ENCODE assay signal across 13 mouse cellular contexts in the genomic region with DNA sequence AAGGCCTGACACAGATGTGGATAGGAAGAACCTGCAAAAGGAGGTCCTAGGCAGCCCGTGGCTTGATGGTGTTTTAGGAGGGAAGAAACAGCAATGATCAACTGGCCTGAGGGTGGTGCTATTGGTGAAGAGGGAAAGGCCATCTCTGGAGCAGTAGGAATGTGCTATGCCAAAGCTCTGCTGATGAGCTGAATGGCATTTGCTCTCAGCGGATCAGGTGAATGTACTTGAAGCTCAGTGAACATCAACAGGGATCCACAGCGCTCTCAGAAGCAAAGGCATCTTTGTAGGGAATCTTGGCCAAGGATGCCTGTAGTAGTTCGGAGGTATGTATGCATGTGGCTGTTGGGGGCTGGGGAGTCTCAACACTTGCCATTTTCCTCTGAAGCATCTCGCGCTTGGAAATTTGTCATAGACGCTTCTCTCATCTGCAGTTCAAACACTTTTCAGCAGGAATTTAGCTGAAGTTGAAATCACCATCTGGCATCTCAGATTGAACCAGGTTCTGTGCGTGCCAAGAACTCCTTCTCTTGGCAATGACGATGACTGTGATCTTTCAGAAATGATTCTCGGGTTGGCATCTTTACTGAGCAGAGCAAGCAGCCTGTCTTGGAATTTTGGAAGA. TPM values are rescaled to one million over a fixed set of nuclear protein-coding genes. Genes with fewer than 3 reads are reported as not detected.
DNase-seq lines count a peak whose midpoint lies in the region; ATAC-seq and TF ChIP-seq lines count a peak whose summit lies in the region.
"Had no signal": no experiment of that assay in that cellular context is flagged by ENCODE, and none has a peak within 500 bp of the region (broad histone marks: within the 10 kb centered on the region; RNA-seq: fewer than 3 reads in every experiment).

No protein-coding gene starts in this region.

- H3K27ac ChIP-seq in kidney, adult 2 months (ENCODE audit: insufficient read depth, low read depth, low read length): no peak overlapping the region
- H3K27ac ChIP-seq in neural tube, embryonic 15.5 days (replicated peaks): no peak overlapping the region
- H3K27ac ChIP-seq: limb, embryonic 10.5 days had no signal

- no peaks in the 10 kb centered on the region for H3K4me1 ChIP-seq in kidney, adult 2 months (ENCODE audit: control insufficient read depth, insufficient read depth, low read length)
- no peaks in the 10 kb centered on the region for H3K4me1 ChIP-seq in neural tube, embryonic 15.5 days
- H3K4me1 ChIP-seq: limb, embryonic 10.5 days had no signal

- H3K9ac ChIP-seq in neural tube, embryonic 15.5 days (replicated peaks): no peak overlapping the region

- H3K4me3 ChIP-seq in kidney, adult 2 months (ENCODE audit: insufficient read depth, low read depth, low read length): no peak overlapping the region
- no peak overlapping the region for H3K4me3 ChIP-seq in neural tube, embryonic 15.5 days (replicated peaks)
- H3K4me3 ChIP-seq: erythroblast, embryonic 14.5 days; limb, embryonic 10.5 days had no signal

- no peaks in the 10 kb centered on the region for H3K27me3 ChIP-seq in kidney, adult 2 months (replicated peaks; ENCODE audit: control insufficient read depth, insufficient read depth, low read length)
- H3K27me3 ChIP-seq in neural tube, embryonic 15.5 days (replicated peaks): no peaks in the 10 kb centered on the region

- H3K4me2 ChIP-seq in neural tube, embryonic 15.5 days: no peak overlapping the region

- no peak for DNase-seq in kidney, adult 2 months
- no peak for DNase-seq in kidney, adult 9 months
- DNase-seq in cerebellum, adult 8-10 months: peak; percentile 51
- DNase-seq in frontal cortex, postnatal 36 days (ENCODE audit: low spot score in 2 of 2): peak; percentile 66 to 88
- peak; percentile 70 to 72 for DNase-seq in right cerebral cortex, adult 2 months (ENCODE audit: low spot score in 2 of 2)
- DNase-seq in kidney, postnatal 14 days: no peak
- DNase-seq in thymus, postnatal 25 days: no peak
- DNase-seq: adrenal gland, postnatal 10 days; heart, postnatal 36 days had no signal

- H3K9me3 ChIP-seq in neural tube, embryonic 15.5 days (replicated peaks): no peaks in the 10 kb centered on the region
- H3K9me3 ChIP-seq: limb, embryonic 10.5 days; megakaryocyte, embryonic 14.5 days had no signal

- whole genome bisulfite sequencing in kidney, adult 2 months: 96% methylated on average over 10 of the region's 10 CpGs
- WGBS in neural tube, embryonic 15.5 days: 90% methylated on average over 10 of the region's 10 CpGs

- no peaks in the 10 kb centered on the region for H3K36me3 ChIP-seq in kidney, adult 2 months (ENCODE audit: control insufficient read depth, insufficient read depth, low read length)
- H3K36me3 ChIP-seq in neural tube, embryonic 15.5 days: no peaks in the 10 kb centered on the region
- H3K36me3 ChIP-seq: limb, embryonic 10.5 days had no signal

- 0 out of 2 replicates have a peak, but pooled peaks have one; percentile 6 for TF ChIP-seq CTCF in kidney, adult 2 months (conservative IDR thresholded peaks at IDR 0.05; ENCODE audit: insufficient read depth, insufficient read length, low read depth, low read length)

- no peak for ATAC-seq in neural tube, embryonic 15.5 days (ENCODE audit: low FRiP score)

- no peak for TF ChIP-seq POLR2A in kidney, adult 2 months (IDR thresholded peaks at IDR 0.05; ENCODE audit: low read depth, low read length)

RNA-seq across cellular contexts. Expression of a gene that starts 5.3 kb away (rescaled TPM):
- 4.9 and 5.2 TPM in 2 replicates for polyA plus RNA-seq in kidney, adult 2 months (2012; rRNA removed)
- polyA plus RNA-seq in neural tube, embryonic 15.5 days (2015; fragmentation: Nextera tagmentation; extraction: Ambion mirVana): 9.1 and 10.6 TPM in 2 replicates

RNA-seq across cellular contexts. Expression of a gene that starts 35.1 kb away (rescaled TPM):
- not detected in 2 replicates for polyA plus RNA-seq in kidney, adult 2 months (2012; rRNA removed)
- 0.20 and 0.22 TPM in 2 replicates for polyA plus RNA-seq in neural tube, embryonic 15.5 days (2015; fragmentation: Nextera tagmentation; extraction: Ambion mirVana)
- polyA plus RNA-seq: erythroblast, embryonic 14.5 days; limb, embryonic 10.5 days had no signal

Comparison
In these comparisons a context has a peak if more than half of its experiments do, and no peak if none do; other contexts are left out.
1. DNase-seq: peak in cerebellum, adult 8-10 months (single experiment), frontal cortex, postnatal 36 days (2 of 2) and right cerebral cortex, adult 2 months (2 of 2); none in kidney, adult 2 months (single experiment), kidney, adult 9 months (single experiment), kidney, postnatal 14 days (single experiment) and thymus, postnatal 25 days (single experiment).